Mouse (Mus musculus): ENCODE measurements around the gene Sccpdh. TPM values are rescaled to one million over a fixed set of nuclear protein-coding genes. Genes with fewer than 3 reads are reported as not detected.

Gene Sccpdh
- 78.2 and 78.4 TPM in 2 replicates for polyA plus RNA-seq (2016; fragmentation: Nextera tagmentation; extraction: Ambion mirVana)

DNA sequence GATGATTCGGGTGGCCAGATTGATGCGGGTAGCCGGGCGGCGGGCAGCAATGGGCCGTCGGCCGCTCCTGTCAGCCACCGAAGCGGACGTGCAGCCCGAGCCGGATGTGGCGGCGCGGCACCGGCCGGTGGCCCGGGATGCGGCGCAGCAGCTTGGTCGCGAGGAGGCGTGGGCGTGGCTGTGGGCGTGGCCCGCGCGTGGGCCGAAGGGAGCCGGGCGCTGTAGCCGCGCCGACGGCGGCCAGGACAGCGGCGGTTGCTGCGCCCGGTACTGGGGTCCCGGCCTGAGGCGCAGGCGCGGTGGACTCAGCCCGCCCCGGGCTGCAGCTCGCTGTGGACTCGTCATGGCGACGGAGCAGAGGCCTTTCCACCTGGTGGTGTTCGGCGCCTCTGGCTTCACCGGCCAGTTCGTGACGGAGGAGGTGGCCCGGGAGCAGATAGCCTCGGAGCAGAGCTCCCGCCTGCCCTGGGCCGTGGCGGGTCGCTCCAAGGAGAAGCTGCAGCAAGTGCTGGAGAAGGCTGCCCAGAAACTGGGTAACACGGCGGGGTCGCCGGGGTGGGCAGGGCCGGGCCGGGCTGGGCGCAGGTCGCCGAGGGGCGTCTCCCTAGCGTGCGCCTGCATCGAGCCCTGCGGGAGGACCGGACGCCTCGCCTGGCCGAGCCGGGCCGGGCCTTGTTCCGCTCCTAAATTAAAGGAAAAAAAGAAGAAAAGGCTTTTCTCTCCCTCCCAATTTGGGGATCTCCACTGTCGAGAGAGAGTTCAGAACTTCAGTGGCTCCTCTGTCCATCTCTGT lies at the start of gene Sccpdh:
Sccpdh (plus strand) TSS at position 198 of the 793 bp plus-strand sequence.
- peak within 1 kb of the TSS; percentile 79 for H3K4me2 ChIP-seq (replicated peaks)
- no peaks in the 10 kb centered on the region for H3K27me3 ChIP-seq
- ATAC-seq (ENCODE audit: insufficient number of reproducible peaks, insufficient read depth, low FRiP score, low TSS enrichment), result peak; percentile 96
- peaks cover 13% of the 10 kb centered on the region; the same call in 1 of the 2 replicates for H3K36me3 ChIP-seq
- H3K4me3 ChIP-seq, result peak within 1 kb of the TSS; percentile 76
- H3K9me3 ChIP-seq, result no peaks in the 10 kb centered on the region
- peaks cover 9% of the 10 kb centered on the region for H3K4me1 ChIP-seq
- H3K27ac ChIP-seq, result peak within 1 kb of the TSS; percentile 82
- under 1% methylated on average over 82 of the region's 84 CpGs for WGBS
- H3K9ac ChIP-seq, result peak within 1 kb of the TSS; percentile 76

DNA sequence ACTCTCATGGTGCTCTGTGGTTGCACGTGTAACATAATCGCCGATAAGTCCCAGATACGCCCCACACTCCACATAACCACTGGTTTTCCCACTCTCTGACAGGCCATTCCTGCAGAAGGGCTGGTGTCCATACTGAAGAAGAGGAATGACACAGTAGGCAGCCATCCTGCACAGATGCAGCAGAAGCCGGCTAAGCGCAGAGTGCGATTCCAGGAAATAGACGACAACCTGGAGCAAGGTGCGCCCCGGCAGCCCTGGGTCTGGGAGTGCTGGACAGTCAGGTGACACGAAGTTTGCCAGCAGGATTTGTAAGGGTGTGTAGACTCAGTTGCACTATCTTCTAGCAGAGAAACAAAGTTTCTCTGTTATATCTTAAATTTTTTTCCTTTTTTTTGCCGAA lies 45.3 kb upstream of the Sccpdh start:
- ATAC-seq (ENCODE audit: insufficient number of reproducible peaks, insufficient read depth, low FRiP score, low TSS enrichment), result no peak
- H3K36me3 ChIP-seq, result peaks cover 14% of the 10 kb centered on the region
- no peak overlapping the region for H3K4me3 ChIP-seq
- H3K9me3 ChIP-seq, result no peaks in the 10 kb centered on the region
- 91% methylated on average over 12 of the region's 12 CpGs for WGBS
- H3K4me2 ChIP-seq (replicated peaks), result no peak overlapping the region
- no peak overlapping the region for H3K27ac ChIP-seq
- no peak overlapping the region for H3K9ac ChIP-seq
- H3K4me1 ChIP-seq, result no peaks in the 10 kb centered on the region
- H3K27me3 ChIP-seq, result no peaks in the 10 kb centered on the region

DNA sequence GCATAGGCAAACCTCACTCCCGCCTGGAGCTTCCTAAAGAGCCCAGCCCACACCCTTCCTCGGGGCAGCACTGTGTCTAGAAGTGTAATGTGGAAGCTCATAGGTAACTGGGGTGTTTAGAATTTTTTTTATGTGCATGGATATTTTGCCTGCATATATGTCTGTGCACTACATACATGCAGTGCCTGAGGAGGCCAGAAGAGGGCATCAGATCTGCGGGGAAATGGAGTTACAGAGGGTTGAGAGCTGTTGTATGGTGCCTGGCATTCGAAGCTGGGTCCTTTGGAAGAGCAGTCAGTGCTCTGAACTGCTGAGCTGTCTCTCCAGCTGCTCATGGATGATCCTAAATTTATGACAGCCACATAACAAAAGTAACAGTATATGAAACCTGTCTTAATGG lies 44.4 kb upstream of the Sccpdh start:
- H3K27ac ChIP-seq, result no peak overlapping the region
- H3K9ac ChIP-seq, result no peak overlapping the region
- H3K27me3 ChIP-seq, result no peaks in the 10 kb centered on the region
- H3K4me3 ChIP-seq, result no peak overlapping the region
- no peaks in the 10 kb centered on the region for H3K9me3 ChIP-seq
- 59% methylated on average over 4 of the region's 4 CpGs for WGBS
- H3K4me1 ChIP-seq, result no peaks in the 10 kb centered on the region
- H3K36me3 ChIP-seq, result peaks cover 14% of the 10 kb centered on the region
- no peak for ATAC-seq (ENCODE audit: insufficient number of reproducible peaks, insufficient read depth, low FRiP score, low TSS enrichment)
- H3K4me2 ChIP-seq (replicated peaks), result no peak overlapping the region

DNA sequence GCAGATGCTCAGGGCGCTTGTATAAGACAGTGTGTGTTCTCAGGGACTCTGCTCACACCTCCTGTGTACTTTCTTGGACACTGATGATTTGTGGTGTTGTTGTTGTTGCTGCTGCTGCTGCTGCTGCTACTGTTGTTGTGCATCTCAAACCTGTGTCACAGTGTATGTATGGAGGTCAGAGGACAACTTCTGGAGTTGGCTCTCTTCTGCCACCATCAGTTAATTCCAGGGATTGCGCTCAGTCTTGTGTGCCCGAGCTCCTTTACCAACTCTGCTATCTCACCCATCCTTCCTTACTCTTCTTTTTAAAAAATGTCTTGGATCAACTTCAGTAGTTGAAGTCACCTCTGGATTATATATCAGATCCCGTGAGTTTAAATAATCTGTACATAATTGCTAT lies 43.7 kb upstream of the Sccpdh start:
- Histone ChIP-seq H3K36me3 (peaks cover 14% of the 10 kb centered on the region), H3K9ac (no peak overlapping the region), H3K27me3 (no peaks in the 10 kb centered on the region), H3K4me1 (no peaks in the 10 kb centered on the region), H3K4me3 (no peak overlapping the region), H3K27ac (no peak overlapping the region), H3K9me3 (no peaks in the 10 kb centered on the region), H3K4me2 (replicated peaks) (no peak overlapping the region)
- WGBS, result 72% methylated on average over 4 of the region's 4 CpGs
- ATAC-seq (ENCODE audit: insufficient number of reproducible peaks, insufficient read depth, low FRiP score, low TSS enrichment), result no peak

DNA sequence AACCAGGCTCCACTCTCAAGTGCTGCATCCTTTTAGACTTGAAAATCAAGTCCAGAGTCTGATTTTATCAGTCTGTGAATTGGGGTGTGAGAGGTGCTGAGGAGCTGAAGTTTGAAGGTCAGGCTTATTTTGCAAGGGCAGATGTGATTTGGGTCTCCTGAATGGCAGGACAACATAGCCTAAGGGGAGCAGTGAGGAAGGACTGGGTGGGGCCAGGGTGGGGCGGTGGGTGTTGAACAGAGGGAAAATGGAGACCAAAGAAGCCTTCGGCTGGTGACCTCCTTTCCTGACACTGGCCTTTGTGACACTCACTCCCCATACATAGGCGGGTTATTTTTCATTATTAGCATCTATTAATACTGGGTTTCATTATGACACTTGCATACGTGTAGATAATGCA lies 40.2 kb upstream of the Sccpdh start:
- H3K27ac ChIP-seq, result no peak overlapping the region
- no peaks in the 10 kb centered on the region for H3K27me3 ChIP-seq
- H3K9ac ChIP-seq, result no peak overlapping the region
- H3K4me2 ChIP-seq (replicated peaks), result no peak overlapping the region
- H3K4me3 ChIP-seq, result no peak overlapping the region
- no peaks in the 10 kb centered on the region for H3K4me1 ChIP-seq
- peaks cover 14% of the 10 kb centered on the region for H3K36me3 ChIP-seq
- no peak for ATAC-seq (ENCODE audit: insufficient number of reproducible peaks, insufficient read depth, low FRiP score, low TSS enrichment)
- 76% methylated on average over 4 of the region's 4 CpGs for WGBS
- H3K9me3 ChIP-seq, result no peaks in the 10 kb centered on the region

DNA sequence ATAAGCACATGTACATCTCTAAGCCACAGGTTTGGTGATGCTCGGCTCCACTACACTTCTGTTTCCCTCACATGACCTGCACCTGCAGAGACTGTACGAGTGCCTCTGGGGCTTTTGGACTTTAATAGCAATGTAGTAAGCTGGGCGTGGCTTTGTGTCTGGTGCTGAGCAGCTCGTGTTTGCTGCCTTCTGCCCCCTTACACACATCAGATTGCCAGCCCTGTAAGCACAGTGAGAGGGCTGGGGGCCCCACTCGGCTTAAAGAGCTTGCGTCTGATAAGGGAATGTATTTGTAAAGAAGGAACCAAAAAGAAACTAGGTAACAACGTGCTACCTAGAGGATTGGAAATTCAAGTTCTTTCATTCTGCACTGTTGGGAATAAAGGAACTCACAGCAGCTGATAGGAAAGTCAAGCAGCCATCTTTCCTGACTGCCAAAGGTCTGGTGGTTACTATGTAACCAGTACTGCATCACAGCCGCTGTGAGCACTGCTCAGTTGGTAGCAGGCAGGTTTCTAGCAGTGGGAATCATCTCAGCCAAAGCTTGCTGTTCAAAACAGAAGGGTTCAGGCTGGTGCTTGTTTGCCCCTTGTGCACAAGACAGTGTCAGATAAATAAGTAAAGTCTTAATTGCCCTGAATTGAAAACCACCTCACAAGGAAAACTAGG lies 39.4 kb upstream of the Sccpdh start:
- H3K9me3 ChIP-seq, result no peaks in the 10 kb centered on the region
- no peak overlapping the region for H3K9ac ChIP-seq
- no peak for ATAC-seq (ENCODE audit: insufficient number of reproducible peaks, insufficient read depth, low FRiP score, low TSS enrichment)
- peaks cover 14% of the 10 kb centered on the region for H3K36me3 ChIP-seq
- WGBS, result 64% methylated on average over 8 of the region's 8 CpGs
- H3K27ac ChIP-seq, result no peak overlapping the region
- H3K4me2 ChIP-seq (replicated peaks), result no peak overlapping the region
- H3K4me3 ChIP-seq, result no peak overlapping the region
- H3K4me1 ChIP-seq, result no peaks in the 10 kb centered on the region
- H3K27me3 ChIP-seq, result no peaks in the 10 kb centered on the region

DNA sequence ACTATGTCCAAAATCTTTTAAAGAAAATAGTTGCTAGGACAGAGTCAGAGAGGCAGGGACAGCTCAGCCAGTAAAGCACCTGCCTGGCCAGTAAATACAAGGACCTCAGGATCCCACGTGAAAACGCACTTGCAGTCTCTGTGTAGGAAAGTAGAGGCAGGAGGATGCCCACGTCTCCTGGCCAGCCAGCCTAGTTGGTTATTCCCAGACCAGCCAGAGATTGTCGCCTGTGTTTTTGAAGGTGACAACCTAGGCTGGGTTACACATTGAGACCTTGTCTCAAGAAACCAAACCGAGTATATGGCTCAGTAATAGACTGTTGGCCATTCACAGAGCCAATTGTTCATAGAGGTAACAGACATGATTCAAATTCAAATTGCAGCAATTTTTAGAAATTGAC lies 38.7 kb upstream of the Sccpdh start:
- H3K4me1 ChIP-seq, result no peaks in the 10 kb centered on the region
- no peak overlapping the region for H3K4me3 ChIP-seq
- H3K4me2 ChIP-seq (replicated peaks), result no peak overlapping the region
- no peak overlapping the region for H3K27ac ChIP-seq
- no peak overlapping the region for H3K9ac ChIP-seq
- peaks cover 14% of the 10 kb centered on the region for H3K36me3 ChIP-seq
- WGBS, result 83% methylated on average over 5 of the region's 5 CpGs
- no peaks in the 10 kb centered on the region for H3K27me3 ChIP-seq
- no peak for ATAC-seq (ENCODE audit: insufficient number of reproducible peaks, insufficient read depth, low FRiP score, low TSS enrichment)
- no peaks in the 10 kb centered on the region for H3K9me3 ChIP-seq

DNA sequence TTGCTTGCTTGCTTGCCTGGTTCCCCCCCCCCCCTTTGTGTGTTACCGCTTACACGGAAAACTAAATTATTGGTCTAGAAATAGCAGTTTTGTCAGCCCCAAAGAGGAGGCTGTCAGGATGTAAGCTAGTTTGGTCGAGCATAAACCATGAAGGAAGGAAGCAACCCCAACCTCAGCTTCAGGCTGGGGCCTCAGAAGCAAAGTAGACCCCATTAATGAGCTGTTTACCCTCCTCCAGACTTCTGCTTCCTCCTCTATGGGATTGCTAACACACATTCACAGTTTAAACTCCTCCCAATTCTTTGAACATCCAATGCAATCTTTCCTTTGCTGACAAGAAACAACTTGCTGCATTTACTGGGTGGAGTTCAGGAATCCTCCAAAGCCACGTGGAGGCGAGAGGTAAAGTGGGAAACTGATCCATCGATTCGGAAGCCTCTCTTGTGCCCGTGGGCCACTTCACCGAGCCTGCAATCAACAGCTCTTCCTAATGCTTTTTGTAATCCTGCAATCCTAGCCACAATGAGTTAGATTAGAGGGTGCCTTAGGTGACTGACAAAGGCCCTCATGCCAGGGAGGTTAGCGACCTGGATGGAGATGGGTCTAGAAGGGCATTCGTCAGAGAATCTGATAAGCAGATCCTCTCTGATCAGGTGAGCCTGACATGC lies 35.1 kb upstream of the Sccpdh start:
- WGBS, result 81% methylated on average over 11 of the region's 11 CpGs
- no peak for ATAC-seq (ENCODE audit: insufficient number of reproducible peaks, insufficient read depth, low FRiP score, low TSS enrichment)
- Histone ChIP-seq H3K27ac (no peak overlapping the region), H3K4me2 (replicated peaks) (no peak overlapping the region), H3K9me3 (no peaks in the 10 kb centered on the region), H3K27me3 (no peaks in the 10 kb centered on the region), H3K9ac (no peak overlapping the region), H3K4me1 (no peaks in the 10 kb centered on the region), H3K36me3 (no peaks in the 10 kb centered on the region), H3K4me3 (no peak overlapping the region)

DNA sequence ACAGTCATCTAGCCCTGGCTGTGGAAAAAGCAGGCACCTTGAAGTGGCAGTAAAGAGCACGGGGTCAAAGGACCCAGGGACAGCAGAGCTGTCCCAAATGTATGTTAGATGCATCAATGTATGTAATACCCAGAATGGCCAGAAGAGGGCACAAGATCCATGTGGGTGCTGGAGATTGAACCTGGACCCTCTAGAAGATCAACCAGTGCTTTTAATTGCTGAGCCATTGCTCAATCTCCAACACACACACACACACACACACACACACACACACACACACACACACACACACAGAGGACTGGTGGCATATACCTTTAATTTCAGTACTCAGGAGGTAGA lies 34.6 kb upstream of the Sccpdh start:
- no peak overlapping the region for H3K4me2 ChIP-seq (replicated peaks)
- H3K9me3 ChIP-seq, result no peaks in the 10 kb centered on the region
- no peak overlapping the region for H3K9ac ChIP-seq
- WGBS, result 28% methylated on average over 1 of the region's 1 CpGs
- H3K4me3 ChIP-seq, result no peak overlapping the region
- ATAC-seq (ENCODE audit: insufficient number of reproducible peaks, insufficient read depth, low FRiP score, low TSS enrichment), result no peak
- H3K27me3 ChIP-seq, result no peaks in the 10 kb centered on the region
- H3K36me3 ChIP-seq, result no peaks in the 10 kb centered on the region
- H3K4me1 ChIP-seq, result no peaks in the 10 kb centered on the region
- H3K27ac ChIP-seq, result no peak overlapping the region

DNA sequence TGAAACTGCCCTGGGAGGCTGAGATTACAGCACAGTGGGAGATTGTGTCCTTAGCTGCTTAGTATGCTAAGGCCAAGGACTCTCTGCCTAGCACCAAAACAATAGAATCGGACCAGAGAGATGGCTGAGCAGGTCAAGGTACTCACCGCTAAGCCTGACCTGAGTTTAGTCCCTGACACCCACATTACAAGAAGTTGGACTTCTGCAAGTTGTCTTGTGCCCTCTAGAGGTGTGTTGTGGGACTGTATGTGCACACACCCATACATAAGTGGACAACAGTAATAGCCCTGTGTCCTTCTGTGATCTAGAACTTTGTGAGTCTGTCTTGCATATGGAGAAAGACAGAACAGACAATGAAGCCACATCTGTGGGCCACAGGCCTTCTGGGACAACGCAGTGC lies 33.9 kb upstream of the Sccpdh start:
- H3K4me1 ChIP-seq, result no peaks in the 10 kb centered on the region
- no peak overlapping the region for H3K4me2 ChIP-seq (replicated peaks)
- no peaks in the 10 kb centered on the region for H3K36me3 ChIP-seq
- ATAC-seq (ENCODE audit: insufficient number of reproducible peaks, insufficient read depth, low FRiP score, low TSS enrichment), result no peak
- H3K4me3 ChIP-seq, result no peak overlapping the region
- H3K27ac ChIP-seq, result no peak overlapping the region
- no peaks in the 10 kb centered on the region for H3K27me3 ChIP-seq
- H3K9me3 ChIP-seq, result no peaks in the 10 kb centered on the region
- 84% methylated on average over 3 of the region's 3 CpGs for WGBS
- no peak overlapping the region for H3K9ac ChIP-seq

DNA sequence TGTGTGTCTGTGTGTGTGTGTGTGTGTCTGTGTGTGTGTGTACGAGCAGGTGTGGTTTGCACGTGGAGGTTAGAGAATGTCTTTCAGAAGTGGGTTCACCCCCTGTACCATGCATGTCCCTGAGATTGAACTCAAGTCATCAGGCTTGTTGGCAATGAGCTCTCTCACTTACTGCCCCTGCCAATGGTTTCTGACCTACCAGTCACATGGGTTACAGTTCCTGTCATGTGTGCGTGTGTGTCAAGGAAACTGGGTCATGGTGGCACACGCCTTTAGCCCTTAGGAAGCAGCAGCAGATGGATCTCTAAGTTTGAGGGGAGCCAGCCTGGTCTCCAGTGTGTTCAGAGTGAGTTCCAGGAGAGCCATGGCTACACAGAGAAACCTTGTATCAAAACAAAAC lies 25.3 kb upstream of the Sccpdh start:
- ATAC-seq (ENCODE audit: insufficient number of reproducible peaks, insufficient read depth, low FRiP score, low TSS enrichment), result no peak
- no peak overlapping the region for H3K27ac ChIP-seq
- WGBS, result 81% methylated on average over 4 of the region's 4 CpGs
- no peaks in the 10 kb centered on the region for H3K36me3 ChIP-seq
- no peaks in the 10 kb centered on the region for H3K9me3 ChIP-seq
- H3K9ac ChIP-seq, result no peak overlapping the region
- no peak overlapping the region for H3K4me3 ChIP-seq
- no peaks in the 10 kb centered on the region for H3K4me1 ChIP-seq
- H3K27me3 ChIP-seq, result no peaks in the 10 kb centered on the region
- H3K4me2 ChIP-seq (replicated peaks), result no peak overlapping the region

DNA sequence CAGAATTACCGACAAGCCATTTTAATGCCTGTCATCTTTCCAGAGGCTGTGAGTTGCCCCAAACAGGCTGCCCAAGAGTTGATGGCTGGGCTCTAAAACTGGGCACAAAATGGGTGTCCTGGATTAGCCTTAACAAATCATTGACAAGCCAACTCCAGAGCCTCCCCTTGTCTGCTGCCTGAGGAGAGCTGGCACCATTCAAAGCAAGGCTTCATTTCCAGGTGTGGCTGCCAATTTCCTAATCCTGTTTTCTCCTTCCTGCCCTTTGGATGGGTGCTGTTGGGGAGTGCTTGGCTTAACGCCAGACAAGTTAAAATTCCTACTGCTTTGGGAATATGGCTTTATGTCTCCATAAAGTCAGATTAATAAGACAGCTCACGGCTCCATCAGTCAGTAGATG lies 23.9 kb upstream of the Sccpdh start:
- no peak overlapping the region for H3K9ac ChIP-seq
- no peaks in the 10 kb centered on the region for H3K27me3 ChIP-seq
- H3K9me3 ChIP-seq, result no peaks in the 10 kb centered on the region
- no peaks in the 10 kb centered on the region for H3K4me1 ChIP-seq
- H3K36me3 ChIP-seq, result no peaks in the 10 kb centered on the region
- H3K4me3 ChIP-seq, result no peak overlapping the region
- H3K27ac ChIP-seq, result no peak overlapping the region
- H3K4me2 ChIP-seq (replicated peaks), result no peak overlapping the region
- no peak for ATAC-seq (ENCODE audit: insufficient number of reproducible peaks, insufficient read depth, low FRiP score, low TSS enrichment)
- 63% methylated on average over 3 of the region's 3 CpGs for WGBS

Data from embryonic facial prominence, embryonic 12.5 days (tissue).